Mouse (Mus musculus) G1E (cell line): ENCODE measurements around the gene Ralgapa2. TPM values are rescaled to one million over a fixed set of nuclear protein-coding genes. Genes with fewer than 3 reads are reported as not detected.

Experiments
- ATAC-seq: 2 replicates; pipeline ENCODE4 v1.8.0; 2016; ENCODE audit warnings: mild to moderate bottlenecking; ENCODE audit not compliant: insufficient number of reproducible peaks, poor library complexity, low FRiP score, severe bottlenecking; ENCODE audit errors: extremely low read depth
- DNase-seq: peaks from one replicate; pipeline ENCODE4 v3.0.0; 2012; ENCODE audit warnings: low spot score
- H3K27me3 ChIP-seq: 2 replicates; pipeline ENCODE4 v1.6.1; 2012; ENCODE audit warnings: mild to moderate bottlenecking, low read length, inconsistent platforms; ENCODE audit not compliant: insufficient read depth
- H3K36me3 ChIP-seq: replicated peaks from 2 replicates; pipeline ENCODE3; 2012; ENCODE audit warnings: mild to moderate bottlenecking, inconsistent platforms
- H3K4me1 ChIP-seq: 2 replicates; pipeline ENCODE4 v1.6.1; 2012; ENCODE audit warnings: low read depth, low read length, inconsistent platforms, mixed read lengths; ENCODE audit not compliant: insufficient read depth
- H3K4me3 ChIP-seq: 2 replicates; pipeline ENCODE4 v1.5.1; 2012; ENCODE audit warnings: low read depth, mild to moderate bottlenecking, inconsistent platforms, low read length, moderate library complexity, mixed read lengths
- H3K9me3 ChIP-seq: replicated peaks from 2 replicates; pipeline ENCODE4 v1.6.1; 2012; ENCODE audit warnings: inconsistent platforms
- CTCF ChIP-seq: IDR thresholded peaks from 2 replicates; pipeline ENCODE4 v1.5.1; 2012; ENCODE audit warnings: low read depth, low read length, inconsistent platforms, mixed read lengths
- GATA1 ChIP-seq: IDR thresholded peaks from 2 replicates; pipeline ENCODE4 v1.6.1; 2012; ENCODE audit warnings: borderline replicate concordance, low read length, inconsistent platforms, mixed read lengths
- GATA2 ChIP-seq: IDR thresholded peaks from 2 replicates; pipeline ENCODE4 v1.6.1; 2012; ENCODE audit warnings: low read depth, low read length, inconsistent platforms, borderline replicate concordance
- POLR2AphosphoS5 ChIP-seq: IDR thresholded peaks from 2 replicates; pipeline ENCODE4 v1.6.1; 2012; ENCODE audit warnings: low read depth, low read length, inconsistent platforms; ENCODE audit not compliant: insufficient replicate concordance
- TAL1 ChIP-seq: conservative IDR thresholded peaks from 2 replicates; pipeline ENCODE4 v1.6.1; 2012; ENCODE audit warnings: low read depth, low read length, inconsistent platforms, mixed read lengths
- polyA plus RNA-seq: library from polyadenylated mRNA; stranded (reverse); fragments of >175 nt; gene quantifications from 2 replicates; pipeline ENCODE4 v1.2.3, GENCODE M21; 2012
- total RNA-seq, 2 experiments: library from RNA; stranded (forward) in 1 of 2; stranded (reverse) in 1 of 2; fragments of 200-1000 nt in 1 of 2; fragments of >200 nt in 1 of 2; fragmentation: Nextera tagmentation in 1 of 2; gene quantifications; 2 replicates each; pipeline ENCODE4 v1.2.3; 2014 to 2017

Ralgapa2 gene
- total and polyA plus RNA-seq, 3 experiments: 8.2 to 25.2 (median 16.2) TPM

- no peak overlapping the region for H3K4me3 ChIP-seq
- H3K9me3 ChIP-seq: no peaks in the 10 kb centered on the region
- no peak for DNase-seq
- TF ChIP-seq TAL1 (no peak), GATA2 (no peak), GATA1 (no peak), POLR2AphosphoS5 (no peak), CTCF (no peak)
- peaks cover 36% of the 10 kb centered on the region for H3K36me3 ChIP-seq
- peaks cover 18% of the 10 kb centered on the region for H3K4me1 ChIP-seq
- ATAC-seq: no peak
- no peaks in the 10 kb centered on the region for H3K27me3 ChIP-seq
These were observed 9.4 kb downstream of the Ralgapa2 start for GRCm38 (mm10) chr2:146502578-146503311.

DNA sequence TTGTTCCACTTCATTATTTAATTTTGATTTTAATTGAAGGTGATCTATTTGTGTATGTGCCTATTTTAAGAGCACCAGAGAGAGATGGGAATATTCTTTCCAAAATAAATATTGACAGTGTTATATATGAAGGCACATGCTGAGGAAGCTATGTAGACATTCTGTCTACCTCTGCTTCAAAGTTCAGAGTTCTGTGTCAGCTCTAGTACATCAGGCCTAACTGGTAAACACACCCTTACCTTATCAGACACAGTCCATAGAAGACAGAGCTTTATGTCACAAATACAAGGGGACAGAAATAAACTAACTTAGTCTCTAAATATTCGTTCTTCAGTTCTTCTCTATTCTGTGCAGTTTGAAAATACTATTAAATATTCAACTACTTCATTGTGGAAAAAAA, 12.1 kb downstream of the Ralgapa2 start:
- TF ChIP-seq TAL1 (no peak), GATA2 (no peak), GATA1 (no peak), CTCF (no peak), POLR2AphosphoS5 (no peak)
- Histone ChIP-seq H3K27me3 (no peaks in the 10 kb centered on the region), H3K4me1 (peaks cover 24% of the 10 kb centered on the region), H3K9me3 (no peaks in the 10 kb centered on the region), H3K4me3 (no peak overlapping the region), H3K36me3 (peaks cover 46% of the 10 kb centered on the region)
- DNase-seq: no peak
- no peak for ATAC-seq

DNA sequence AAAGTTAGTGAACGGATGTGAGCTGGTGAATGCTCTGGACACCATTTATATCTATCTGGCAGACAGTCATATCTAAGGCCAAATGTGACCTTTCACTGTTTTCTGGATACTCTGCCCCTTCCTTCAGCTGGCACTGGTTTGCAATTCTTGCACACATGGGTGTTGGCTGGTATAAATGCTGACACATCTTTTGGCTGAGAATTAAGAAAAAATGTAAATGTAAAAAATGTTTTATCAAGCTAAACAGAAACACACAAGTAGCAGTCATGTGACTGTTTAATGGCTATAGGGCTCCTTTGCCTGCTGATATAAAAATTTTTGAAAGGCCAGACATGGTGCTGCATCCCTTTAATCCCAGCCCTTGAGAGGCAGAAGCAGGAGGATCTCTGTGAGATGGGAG, 13.0 kb downstream of the Ralgapa2 start:
- TF ChIP-seq TAL1 (no peak), GATA2 (no peak), GATA1 (no peak), POLR2AphosphoS5 (no peak), CTCF (no peak)
- no peaks in the 10 kb centered on the region for H3K9me3 ChIP-seq
- H3K36me3 ChIP-seq: peaks cover 47% of the 10 kb centered on the region
- ATAC-seq (no peak), DNase-seq (no peak)
- H3K4me3 ChIP-seq: no peak overlapping the region
- peaks cover 24% of the 10 kb centered on the region for H3K4me1 ChIP-seq
- no peaks in the 10 kb centered on the region for H3K27me3 ChIP-seq

- H3K4me3 ChIP-seq: no peak overlapping the region
- no peak for TF ChIP-seq POLR2AphosphoS5
- TF ChIP-seq TAL1: no peak
- TF ChIP-seq CTCF: no peak
- TF ChIP-seq GATA2: no peak
- TF ChIP-seq GATA1: no peak
- peaks cover 49% of the 10 kb centered on the region for H3K36me3 ChIP-seq
- DNase-seq (no peak), ATAC-seq (0 out of 2 replicates have a peak, but pooled peaks have one; percentile 16)
- H3K9me3 ChIP-seq: no peaks in the 10 kb centered on the region
- H3K4me1 ChIP-seq: peaks cover 24% of the 10 kb centered on the region
- no peaks in the 10 kb centered on the region for H3K27me3 ChIP-seq
These were observed 13.8 kb downstream of the Ralgapa2 start for GRCm38 (mm10) chr2:146498298-146498697.

- no peaks in the 10 kb centered on the region for H3K9me3 ChIP-seq
- peaks cover 26% of the 10 kb centered on the region for H3K4me1 ChIP-seq
- ATAC-seq: no peak
- no peaks in the 10 kb centered on the region for H3K27me3 ChIP-seq
- no peak overlapping the region for H3K4me3 ChIP-seq
- no peak for DNase-seq
- H3K36me3 ChIP-seq: peaks cover 39% of the 10 kb centered on the region
- no peak for TF ChIP-seq CTCF
- no peak for TF ChIP-seq TAL1
- no peak for TF ChIP-seq GATA1
- no peak for TF ChIP-seq POLR2AphosphoS5
- no peak for TF ChIP-seq GATA2
These were observed 15.1 kb downstream of the Ralgapa2 start for GRCm38 (mm10) chr2:146496995-146497394.

- Histone ChIP-seq H3K9me3 (no peaks in the 10 kb centered on the region), H3K36me3 (peaks cover 32% of the 10 kb centered on the region), H3K27me3 (no peaks in the 10 kb centered on the region), H3K4me1 (peaks cover 32% of the 10 kb centered on the region), H3K4me3 (no peak overlapping the region)
- no peak for TF ChIP-seq GATA1
- no peak for TF ChIP-seq TAL1
- TF ChIP-seq CTCF: no peak
- TF ChIP-seq POLR2AphosphoS5: no peak
- no peak for TF ChIP-seq GATA2
- ATAC-seq (no peak), DNase-seq (no peak)
These were observed 16.4 kb downstream of the Ralgapa2 start for GRCm38 (mm10) chr2:146495781-146496180.
